Mouse (Mus musculus): ENCODE data around the gene Gm9903.

- no peak for TF ChIP-seq CTCF (IDR thresholded peaks at IDR 0.05; ENCODE audit: borderline replicate concordance, extremely low read depth, insufficient read depth, insufficient read length)
- TF ChIP-seq POLR2A (IDR thresholded peaks at IDR 0.05; ENCODE audit: borderline replicate concordance, extremely low read depth, insufficient read depth, insufficient read length, poor library complexity, severe bottlenecking): no peak
Measured at GRCm38 (mm10) chr5:33580336-33580735, 49.4 kb upstream of the Gm9903 start.
